Mouse (Mus musculus) cortical plate, adult 2 months (tissue): ENCODE data around the gene Gm29776.

ENCODE experiments used
- CTCF ChIP-seq: fragments of 200-500 bp; IDR thresholded peaks from 2 replicates; pipeline ENCODE4 v1.5.1; 2011; ENCODE audit warnings: mild to moderate bottlenecking, control low read depth, low read length; ENCODE audit not compliant: insufficient read depth; ENCODE audit errors: extremely low read depth
- POLR2A ChIP-seq: fragments of 200-500 bp; IDR thresholded peaks from 2 replicates; pipeline ENCODE4 v1.6.1; 2011; ENCODE audit warnings: mild to moderate bottlenecking, low read length, control low read depth; ENCODE audit not compliant: insufficient read depth; ENCODE audit errors: extremely low read depth

DNA sequence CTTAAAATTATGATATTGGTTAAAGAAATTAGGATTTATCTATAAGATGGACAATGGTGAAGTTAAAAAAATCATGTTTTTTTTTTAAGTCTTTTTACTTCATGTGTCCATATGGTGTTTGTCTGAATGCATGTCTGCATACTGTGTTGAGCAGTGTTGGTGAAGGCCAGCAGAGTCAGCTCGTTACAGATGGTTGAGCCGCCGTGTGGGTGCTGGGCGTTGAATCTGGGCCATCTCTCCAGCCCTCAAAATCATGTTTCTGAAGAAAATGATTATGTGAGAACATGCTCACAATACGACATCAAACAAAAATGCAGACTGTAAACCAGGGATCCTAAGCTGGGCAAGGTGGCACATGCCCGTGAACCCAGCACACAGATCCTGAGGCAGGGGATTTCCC is 31.7 kb upstream of the Gm29776 start:
- TF ChIP-seq CTCF = no peak
- TF ChIP-seq POLR2A = no peak
